Mouse (Mus musculus) G1E-ER4 (cell line): ENCODE data around the gene 1700057G04Rik. TPM values are rescaled to one million over a fixed set of nuclear protein-coding genes. Genes with fewer than 3 reads are reported as not detected.

Experiments
- GATA1 ChIP-seq: IDR thresholded peaks from one replicate; pipeline ENCODE4 v1.8.0; 2012; ENCODE audit warnings: low read length, inconsistent platforms
- polyA plus RNA-seq: library from polyadenylated mRNA; stranded (reverse); fragments of >175 nt; gene quantifications from 2 replicates; pipeline ENCODE4 v1.2.3, GENCODE M21; 2012

Gene 1700057G04Rik
- not detected in 2 replicates for polyA plus RNA-seq

- TF ChIP-seq GATA1 = no peak
Observed at GRCm38 (mm10) chr9:92309077-92309476, at the start of gene 1700057G04Rik. TSS of gene 1700057G04Rik (plus strand) at chr9:92309377.

DNA sequence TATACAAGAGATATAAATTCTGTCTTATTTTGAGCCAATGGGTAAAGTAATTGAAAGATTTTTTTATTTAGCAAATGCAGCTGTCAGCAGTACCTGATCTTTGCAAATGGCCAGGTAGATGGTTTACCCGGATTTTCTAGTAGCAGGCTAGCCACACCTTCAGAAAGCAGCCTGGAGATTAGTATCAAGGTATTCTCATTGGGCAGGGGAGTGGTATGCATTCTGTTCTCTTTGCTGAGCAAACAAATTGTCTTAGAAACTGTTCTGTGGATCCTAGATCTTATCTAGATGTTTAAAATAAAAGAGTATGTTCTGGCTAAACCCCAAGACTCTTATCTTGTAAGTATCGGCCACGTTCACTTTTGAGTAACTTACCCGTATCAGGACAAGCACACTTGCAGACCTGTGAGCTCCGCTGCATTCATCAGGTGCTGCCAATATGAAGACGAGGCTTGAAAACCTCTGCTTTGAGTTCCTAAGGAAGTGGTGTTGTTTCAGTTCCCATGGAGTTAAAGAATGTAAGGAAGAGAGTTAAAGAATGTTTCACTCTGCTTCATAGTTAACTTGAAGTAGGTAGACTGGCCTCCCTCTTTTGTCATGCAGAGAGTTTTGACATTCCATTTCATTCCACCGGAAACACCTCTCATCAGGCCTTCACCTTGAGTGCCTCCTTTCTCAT, 48.6 kb upstream of the 1700057G04Rik start:
- TF ChIP-seq GATA1 = no peak

- no peak for TF ChIP-seq GATA1
Observed at GRCm38 (mm10) chr9:92265719-92266118, 43.5 kb upstream of the 1700057G04Rik start.

GRCm38 (mm10) chr9:92266558-92267171, 42.5 kb upstream of the 1700057G04Rik start:
- TF ChIP-seq GATA1 = no peak

DNA sequence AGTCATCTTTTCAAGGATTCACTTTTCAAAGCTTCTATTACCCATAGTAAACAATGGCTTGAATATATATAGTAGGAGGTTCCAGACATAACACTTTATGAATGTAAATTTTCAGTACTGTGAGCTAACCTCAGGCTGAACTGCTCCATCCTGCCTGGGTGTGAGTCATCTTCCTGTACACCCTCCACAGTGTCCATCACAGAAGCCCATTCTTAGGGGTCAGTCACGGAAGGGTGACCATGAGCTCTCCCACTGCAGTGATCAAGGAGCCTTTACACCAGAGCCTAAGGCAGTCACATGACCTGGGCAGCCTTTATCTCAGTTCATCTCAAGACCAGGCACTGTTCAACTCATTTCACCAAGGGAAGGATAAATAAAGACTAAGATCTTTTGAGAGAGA, 41.4 kb upstream of the 1700057G04Rik start:
- TF ChIP-seq GATA1 = no peak

DNA sequence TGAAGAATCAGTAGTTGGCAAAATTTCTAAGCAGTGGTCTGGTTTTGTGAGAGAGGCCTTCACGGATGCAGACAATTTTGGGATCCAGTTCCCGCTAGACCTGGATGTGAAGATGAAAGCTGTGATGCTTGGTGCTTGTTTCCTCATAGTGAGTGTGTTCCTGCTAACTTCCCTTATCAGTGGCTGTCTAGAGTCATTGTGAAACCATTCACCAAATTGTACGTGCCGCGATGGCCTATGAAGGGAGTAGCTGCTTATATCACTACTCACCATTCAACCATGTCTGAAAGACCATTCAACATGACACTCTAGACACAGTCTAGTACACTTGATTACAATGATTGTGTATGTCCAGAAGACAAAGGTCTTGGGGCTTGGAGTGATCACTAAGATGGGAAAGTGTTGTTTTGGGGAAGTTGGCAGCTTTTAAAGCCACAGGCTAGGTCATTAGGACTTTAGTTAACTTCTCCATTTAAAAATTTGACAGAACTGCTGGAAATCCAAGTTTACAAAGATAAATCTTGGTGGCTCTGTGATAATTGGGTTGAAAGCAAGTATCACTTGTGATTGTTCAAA, 39.3 kb upstream of the 1700057G04Rik start:
- no peak for TF ChIP-seq GATA1

DNA sequence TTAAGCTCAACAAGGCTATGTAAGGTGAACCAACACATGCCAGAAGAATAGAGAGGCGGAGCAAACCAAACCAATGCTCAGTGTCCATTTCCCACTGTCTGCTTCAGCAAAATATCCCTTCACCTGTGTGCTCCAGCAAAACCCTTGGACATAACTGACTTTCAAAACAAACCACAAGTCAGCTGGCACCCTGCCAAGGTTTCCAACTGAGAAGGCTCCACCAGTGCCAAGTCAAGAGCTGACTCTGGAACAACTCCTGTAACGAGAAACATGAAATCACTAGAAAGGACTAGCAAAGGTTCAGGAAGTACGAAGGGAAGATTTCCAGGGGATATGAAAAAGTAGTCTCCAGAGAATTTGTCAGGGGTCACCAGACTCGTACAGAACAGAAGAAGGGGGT, 38.2 kb upstream of the 1700057G04Rik start:
- no peak for TF ChIP-seq GATA1

DNA sequence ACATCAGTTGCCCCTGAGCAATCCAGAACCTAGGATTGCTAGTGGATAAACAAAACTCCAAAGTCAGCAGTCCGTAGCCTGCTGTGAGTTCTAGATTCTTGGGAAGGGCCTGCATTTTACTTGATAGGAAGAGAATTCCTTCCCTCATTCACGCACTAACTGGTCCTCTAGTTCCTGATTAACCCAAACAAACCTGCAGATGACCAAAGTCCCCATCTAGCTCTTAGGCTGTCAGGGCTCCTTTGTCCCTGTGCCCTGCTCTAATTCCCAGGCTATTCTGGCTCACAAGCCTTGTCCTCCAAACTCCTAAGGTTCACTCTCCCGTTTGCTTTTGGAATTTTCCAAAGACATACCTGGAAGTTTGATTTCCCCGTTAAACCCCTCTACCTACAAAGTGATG, 36.5 kb upstream of the 1700057G04Rik start:
- no peak for TF ChIP-seq GATA1

- no peak for TF ChIP-seq GATA1
Observed at GRCm38 (mm10) chr9:92273271-92273670, 35.9 kb upstream of the 1700057G04Rik start.

- no peak for TF ChIP-seq GATA1
Observed at GRCm38 (mm10) chr9:92273956-92274762, 35.0 kb upstream of the 1700057G04Rik start.

- no peak for TF ChIP-seq GATA1
Observed at GRCm38 (mm10) chr9:92275486-92276207, 33.5 kb upstream of the 1700057G04Rik start, which contains the start of gene Plscr2. TSS of gene Plscr2 (plus strand) at chr9:92275602.

- peak; percentile 28 for TF ChIP-seq GATA1
Observed at GRCm38 (mm10) chr9:92276360-92276759, 32.8 kb upstream of the 1700057G04Rik start.

DNA sequence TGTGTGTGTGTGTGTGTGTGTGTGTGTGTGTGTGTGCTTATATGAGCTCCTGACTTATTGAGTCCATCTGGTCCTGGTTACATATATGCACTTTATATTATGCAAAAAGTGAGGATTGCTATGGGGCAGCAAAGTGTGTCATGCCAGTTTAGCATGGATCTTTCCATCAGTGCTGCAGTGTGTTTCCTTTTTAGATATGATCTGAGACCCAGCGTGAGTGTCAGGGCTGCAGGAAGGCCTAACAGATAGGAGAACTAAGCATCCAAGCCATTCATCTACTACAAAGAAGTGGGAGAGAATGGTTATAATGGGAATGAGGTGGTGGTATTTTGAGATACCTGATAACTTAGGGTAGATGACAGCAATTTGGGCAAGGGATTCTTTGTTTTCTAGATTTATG, 29.1 kb upstream of the 1700057G04Rik start:
- TF ChIP-seq GATA1 = peak; percentile 38

DNA sequence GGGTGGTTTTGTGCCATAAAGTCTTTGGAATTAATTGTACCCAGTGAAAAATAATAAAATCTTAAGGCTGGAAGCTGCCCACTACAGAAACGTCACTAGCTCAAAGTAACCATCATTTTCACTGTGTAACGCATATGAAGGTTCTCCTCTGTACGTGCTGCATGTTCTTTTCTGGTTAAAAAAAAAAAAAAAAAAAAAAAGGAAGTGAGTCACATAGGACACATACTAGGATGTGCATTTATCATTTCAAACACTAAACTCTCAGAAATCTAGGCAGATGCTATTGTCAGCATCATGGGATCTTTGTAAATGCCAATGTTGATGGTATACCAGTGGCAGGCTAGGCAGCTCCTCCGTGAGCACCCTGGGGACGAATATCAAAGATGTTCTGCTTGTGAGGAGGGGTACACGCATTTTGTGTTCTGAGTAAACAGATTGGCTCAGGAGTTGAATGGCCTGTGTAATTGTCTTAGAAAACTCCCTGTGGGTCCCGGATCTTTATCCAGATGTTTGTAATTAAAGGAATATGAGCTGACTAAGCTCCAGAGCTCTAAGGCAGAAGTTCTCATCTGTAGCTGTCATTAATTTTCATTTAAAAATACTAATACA, 26.5 kb upstream of the 1700057G04Rik start:
- no peak for TF ChIP-seq GATA1

GRCm38 (mm10) chr9:92289675-92290074, 19.5 kb upstream of the 1700057G04Rik start:
- peak; percentile 70 for TF ChIP-seq GATA1

GRCm38 (mm10) chr9:92292169-92292568, 17.0 kb upstream of the 1700057G04Rik start:
- no peak for TF ChIP-seq GATA1
